Mouse (Mus musculus): ENCODE data around the gene Plch2. TPM values are rescaled to one million over a fixed set of nuclear protein-coding genes. Genes with fewer than 3 reads are reported as not detected.

The Plch2 gene
- polyA plus RNA-seq, 1 experiment from 2014 or later = 9.8 TPM

DNA sequence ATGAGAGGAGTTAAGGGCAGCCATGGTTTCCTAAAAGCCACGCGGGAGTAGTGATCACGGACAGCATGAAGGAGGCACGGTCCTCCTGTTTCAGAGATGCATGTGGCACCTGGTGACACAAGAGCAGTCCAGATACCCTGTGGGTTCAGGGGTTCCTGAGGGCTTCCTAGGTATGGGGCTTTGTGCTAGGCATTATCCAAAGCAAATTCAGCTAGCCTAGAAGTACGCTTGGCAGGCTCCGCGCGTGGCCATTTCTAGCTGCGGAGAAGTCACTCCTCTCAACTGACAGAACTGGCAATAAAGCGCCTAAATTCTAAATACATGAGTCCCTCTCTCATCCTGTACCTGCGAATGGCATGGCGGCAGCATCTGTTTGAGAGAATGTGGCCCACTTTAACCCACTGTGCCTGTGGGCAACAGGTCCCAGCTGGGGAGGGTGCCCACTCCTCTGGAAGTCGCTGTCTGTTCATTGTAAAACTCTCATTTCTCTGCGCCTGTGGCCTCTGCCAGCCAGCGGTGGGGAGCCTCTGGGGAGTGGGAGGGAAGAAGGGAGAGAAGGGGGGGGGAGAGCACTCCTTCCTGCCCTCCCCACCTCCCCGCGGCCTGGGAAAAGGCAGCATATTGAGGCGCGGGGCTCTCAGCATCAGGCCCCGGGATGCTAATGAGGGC, 96.4 kb downstream of the Plch2 start:
- 29% methylated on average over 16 of the region's 20 CpGs for WGBS
- H3K4me1 ChIP-seq (ENCODE audit: control insufficient read depth, insufficient read depth, low read length) = peaks cover 45% of the 10 kb centered on the region
- no peaks in the 10 kb centered on the region for H3K9me3 ChIP-seq (ENCODE audit: control insufficient read depth, low read length)
- no peaks in the 10 kb centered on the region for H3K36me3 ChIP-seq (ENCODE audit: control insufficient read depth, insufficient read depth, low read length)
- no peak for DNase-seq (ENCODE audit: low spot score)
- no peak overlapping the region for H3K27ac ChIP-seq (replicated peaks; ENCODE audit: low read depth, low read length)
- no peak; the same call in 1 of the 2 replicates for ATAC-seq (ENCODE audit: low read depth)
- peak overlapping the region; percentile 59 for H3K9ac ChIP-seq (ENCODE audit: low read depth, low read length)
- H3K27me3 ChIP-seq (replicated peaks; ENCODE audit: control insufficient read depth, insufficient read depth, low read length) = peaks cover 73% of the 10 kb centered on the region
- peak overlapping the region; percentile 46 for H3K4me3 ChIP-seq (ENCODE audit: low read depth, low read length)
- peak overlapping the region; percentile 83 for H3K4me2 ChIP-seq (ENCODE audit: low read depth, low read length)

- Histone ChIP-seq H3K9me3 (ENCODE audit: control insufficient read depth, low read length) (no peaks in the 10 kb centered on the region), H3K4me2 (ENCODE audit: low read depth, low read length) (peak overlapping the region; percentile 42), H3K9ac (ENCODE audit: low read depth, low read length) (0 out of 2 replicates have a peak overlapping the region, but pooled peaks have one; percentile 5), H3K4me1 (ENCODE audit: control insufficient read depth, insufficient read depth, low read length) (peaks cover 40% of the 10 kb centered on the region), H3K27me3 (replicated peaks; ENCODE audit: control insufficient read depth, insufficient read depth, low read length) (peaks cover 87% of the 10 kb centered on the region), H3K27ac (replicated peaks; ENCODE audit: low read depth, low read length) (no peak overlapping the region), H3K4me3 (ENCODE audit: low read depth, low read length) (no peak overlapping the region), H3K36me3 (ENCODE audit: control insufficient read depth, insufficient read depth, low read length) (no peaks in the 10 kb centered on the region)
- ATAC-seq (ENCODE audit: low read depth) (no peak), DNase-seq (ENCODE audit: low spot score) (no peak)
- 10% methylated on average over 8 of the region's 8 CpGs for WGBS
These were observed 98.0 kb downstream of the Plch2 start for GRCm38 (mm10) chr4:154958621-154959020.

- H3K4me3 ChIP-seq (ENCODE audit: low read depth, low read length) = peak overlapping the region; percentile 12; the same call in 1 of the 2 replicates
These were observed 98.4 kb downstream of the Plch2 start for GRCm38 (mm10) chr4:154958171-154958570.

DNA sequence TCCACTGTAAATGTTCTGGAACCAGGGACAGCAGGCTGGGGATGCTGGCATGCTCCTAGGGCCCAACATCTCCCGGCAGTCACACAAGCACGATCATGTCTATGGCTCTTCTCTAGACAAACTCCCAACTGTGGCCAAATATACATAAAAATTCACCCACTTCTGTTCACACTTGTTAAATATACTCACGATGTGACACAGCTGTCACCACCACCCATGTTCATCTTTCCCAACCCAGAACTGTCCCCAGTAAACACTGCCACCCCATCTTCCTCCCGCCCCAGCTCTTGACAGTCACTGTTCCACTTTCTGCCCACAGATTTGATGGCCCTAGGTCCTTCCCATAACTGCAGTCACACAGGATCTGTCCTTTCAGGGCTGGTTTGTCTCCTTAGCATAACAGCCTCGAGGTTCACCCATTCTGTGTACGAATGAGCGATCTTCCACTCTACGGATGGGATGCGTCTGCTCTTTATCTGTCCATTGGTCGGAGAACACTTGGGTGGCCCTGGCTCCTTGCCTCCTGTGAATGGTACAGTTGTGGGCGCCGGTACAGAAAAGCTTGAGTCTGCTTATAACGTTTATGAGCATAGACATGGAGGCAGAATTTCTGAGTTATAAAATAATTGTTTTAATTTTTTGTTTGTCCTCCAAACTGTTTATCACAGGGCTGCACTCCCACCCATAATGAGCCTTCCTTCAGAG, 99.1 kb downstream of the Plch2 start:
- 52% methylated on average over 13 of the region's 13 CpGs for WGBS
- DNase-seq (ENCODE audit: low spot score) (no peak), ATAC-seq (ENCODE audit: low read depth) (no peak)
- H3K4me2 ChIP-seq (ENCODE audit: low read depth, low read length) = peak overlapping the region; percentile 42; the same call in 1 of the 2 replicates
- H3K27ac ChIP-seq (replicated peaks; ENCODE audit: low read depth, low read length) = no peak overlapping the region
- H3K4me1 ChIP-seq (ENCODE audit: control insufficient read depth, insufficient read depth, low read length) = peaks cover 33% of the 10 kb centered on the region
- H3K27me3 ChIP-seq (replicated peaks; ENCODE audit: control insufficient read depth, insufficient read depth, low read length) = peaks cover 91% of the 10 kb centered on the region
- no peaks in the 10 kb centered on the region for H3K9me3 ChIP-seq (ENCODE audit: control insufficient read depth, low read length)
- H3K4me3 ChIP-seq (ENCODE audit: low read depth, low read length) = no peak overlapping the region
- H3K36me3 ChIP-seq (ENCODE audit: control insufficient read depth, insufficient read depth, low read length) = no peaks in the 10 kb centered on the region
- no peak overlapping the region for H3K9ac ChIP-seq (ENCODE audit: low read depth, low read length)

More at GRCm38 (mm10) chr4:154958171-154958570, 98.4 kb downstream of the Plch2 start:
- peak overlapping the region; percentile 42 for H3K4me2 ChIP-seq (ENCODE audit: low read depth, low read length)
- WGBS = 2% methylated on average over 9 of the region's 15 CpGs
- ATAC-seq (ENCODE audit: low read depth) (peak; percentile 58; the same call in 1 of the 2 replicates), DNase-seq (ENCODE audit: low spot score) (peak; percentile 91)
- H3K27me3 ChIP-seq (replicated peaks; ENCODE audit: control insufficient read depth, insufficient read depth, low read length) = peaks cover 91% of the 10 kb centered on the region
- no peaks in the 10 kb centered on the region for H3K9me3 ChIP-seq (ENCODE audit: control insufficient read depth, low read length)
- 0 out of 2 replicates have a peak overlapping the region, but pooled peaks have one; percentile 5 for H3K9ac ChIP-seq (ENCODE audit: low read depth, low read length)
- H3K4me1 ChIP-seq (ENCODE audit: control insufficient read depth, insufficient read depth, low read length) = peaks cover 36% of the 10 kb centered on the region
- H3K36me3 ChIP-seq (ENCODE audit: control insufficient read depth, insufficient read depth, low read length) = no peaks in the 10 kb centered on the region
- H3K27ac ChIP-seq (replicated peaks; ENCODE audit: low read depth, low read length) = no peak overlapping the region

- ATAC-seq (ENCODE audit: low read depth) (no peak), DNase-seq (ENCODE audit: low spot score) (no peak)
- Histone ChIP-seq H3K27me3 (replicated peaks; ENCODE audit: control insufficient read depth, insufficient read depth, low read length) (peaks cover 90% of the 10 kb centered on the region), H3K4me1 (ENCODE audit: control insufficient read depth, insufficient read depth, low read length) (peaks cover 34% of the 10 kb centered on the region), H3K9ac (ENCODE audit: low read depth, low read length) (no peak overlapping the region), H3K4me3 (ENCODE audit: low read depth, low read length) (no peak overlapping the region), H3K36me3 (ENCODE audit: control insufficient read depth, insufficient read depth, low read length) (no peaks in the 10 kb centered on the region), H3K9me3 (ENCODE audit: control insufficient read depth, low read length) (no peaks in the 10 kb centered on the region), H3K27ac (replicated peaks; ENCODE audit: low read depth, low read length) (no peak overlapping the region), H3K4me2 (ENCODE audit: low read depth, low read length) (no peak overlapping the region)
- 40% methylated on average over 9 of the region's 9 CpGs for whole genome bisulfite sequencing
These were observed 100.0 kb downstream of the Plch2 start for GRCm38 (mm10) chr4:154956604-154957003.

- Histone ChIP-seq H3K4me2 (ENCODE audit: low read depth, low read length) (peak overlapping the region; percentile 18; the same call in 1 of the 2 replicates), H3K36me3 (ENCODE audit: control insufficient read depth, insufficient read depth, low read length) (no peaks in the 10 kb centered on the region), H3K9me3 (ENCODE audit: control insufficient read depth, low read length) (no peaks in the 10 kb centered on the region), H3K27ac (replicated peaks; ENCODE audit: low read depth, low read length) (no peak overlapping the region), H3K9ac (ENCODE audit: low read depth, low read length) (no peak overlapping the region), H3K4me1 (ENCODE audit: control insufficient read depth, insufficient read depth, low read length) (peaks cover 12% of the 10 kb centered on the region; the same call in 1 of the 2 replicates), H3K4me3 (ENCODE audit: low read depth, low read length) (no peak overlapping the region), H3K27me3 (replicated peaks; ENCODE audit: control insufficient read depth, insufficient read depth, low read length) (peaks cover 72% of the 10 kb centered on the region)
- WGBS = under 1% methylated on average over 26 of the region's 26 CpGs
- ATAC-seq (ENCODE audit: low read depth) (peak; percentile 48; the same call in 1 of the 2 replicates), DNase-seq (ENCODE audit: low spot score) (peak; percentile 64)
These were observed 103.9 kb downstream of the Plch2 start for GRCm38 (mm10) chr4:154952461-154953241.

GRCm38 (mm10) chr4:154949589-154949982, 107.0 kb downstream of the Plch2 start:
- Histone ChIP-seq H3K27ac (replicated peaks; ENCODE audit: low read depth, low read length) (no peak overlapping the region), H3K9me3 (ENCODE audit: control insufficient read depth, low read length) (no peaks in the 10 kb centered on the region), H3K27me3 (replicated peaks; ENCODE audit: control insufficient read depth, insufficient read depth, low read length) (peaks cover 50% of the 10 kb centered on the region), H3K9ac (ENCODE audit: low read depth, low read length) (no peak overlapping the region), H3K36me3 (ENCODE audit: control insufficient read depth, insufficient read depth, low read length) (no peaks in the 10 kb centered on the region), H3K4me3 (ENCODE audit: low read depth, low read length) (no peak overlapping the region), H3K4me1 (ENCODE audit: control insufficient read depth, insufficient read depth, low read length) (peaks cover 8% of the 10 kb centered on the region; the same call in 1 of the 2 replicates), H3K4me2 (ENCODE audit: low read depth, low read length) (peak overlapping the region; percentile 20; the same call in 1 of the 2 replicates)
- WGBS = 11% methylated on average over 10 of the region's 16 CpGs
- DNase-seq (ENCODE audit: low spot score) (peak; percentile 59), ATAC-seq (ENCODE audit: low read depth) (no peak)

GRCm38 (mm10) chr4:154948940-154949588, 107.5 kb downstream of the Plch2 start:
- 61% methylated on average over 6 of the region's 6 CpGs for WGBS
- peaks cover 45% of the 10 kb centered on the region for H3K27me3 ChIP-seq (replicated peaks; ENCODE audit: control insufficient read depth, insufficient read depth, low read length)
- ATAC-seq (ENCODE audit: low read depth) = no peak

More at GRCm38 (mm10) chr4:154948940-154949588, 107.5 kb downstream of the Plch2 start:
- H3K4me1 ChIP-seq (ENCODE audit: control insufficient read depth, insufficient read depth, low read length) = peaks cover 8% of the 10 kb centered on the region; the same call in 1 of the 2 replicates
- H3K9me3 ChIP-seq (ENCODE audit: control insufficient read depth, low read length) = no peaks in the 10 kb centered on the region
- no peak for DNase-seq (ENCODE audit: low spot score)
- H3K27ac ChIP-seq (replicated peaks; ENCODE audit: low read depth, low read length) = no peak overlapping the region
- H3K36me3 ChIP-seq (ENCODE audit: control insufficient read depth, insufficient read depth, low read length) = no peaks in the 10 kb centered on the region
- no peak overlapping the region for H3K4me3 ChIP-seq (ENCODE audit: low read depth, low read length)
- H3K4me2 ChIP-seq (ENCODE audit: low read depth, low read length) = peak overlapping the region; percentile 20; the same call in 1 of the 2 replicates
- H3K9ac ChIP-seq (ENCODE audit: low read depth, low read length) = no peak overlapping the region

Data from embryonic facial prominence, embryonic 14.5 days (tissue).